Mouse (Mus musculus): Measurements from ENCODE around the gene Unc119. TPM values are rescaled to one million over a fixed set of nuclear protein-coding genes. Genes with fewer than 3 reads are reported as not detected.

The Unc119 gene
- polyA plus RNA-seq, 1 experiment from 2014 or later: 24.1 TPM

DNA sequence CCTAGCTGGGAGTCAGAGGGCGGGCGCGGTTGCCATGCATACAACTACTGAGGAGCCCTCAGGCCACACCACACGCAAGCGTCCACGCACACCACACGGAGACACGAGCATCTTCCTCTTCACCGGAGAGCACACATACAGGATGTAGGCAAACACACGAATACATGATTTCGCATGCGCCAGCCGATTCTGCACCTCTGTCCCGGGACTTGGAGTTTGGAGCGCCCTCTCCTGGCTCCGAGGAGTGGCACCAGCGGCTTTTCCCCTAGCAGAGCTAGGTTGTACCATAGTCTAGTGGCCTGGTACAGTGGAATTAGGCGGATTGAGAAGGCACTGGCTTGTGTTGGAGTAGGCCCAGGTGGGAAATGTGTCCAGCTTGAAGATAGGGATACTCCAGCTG is 54.1 kb downstream of the Unc119 start:
- Histone ChIP-seq H3K9ac (ENCODE audit: low read depth, low read length) (no peak overlapping the region), H3K27me3 (ENCODE audit: control insufficient read depth, insufficient read depth, low read depth, low read length) (no peaks in the 10 kb centered on the region), H3K4me2 (ENCODE audit: low read depth, low read length) (no peak overlapping the region), H3K9me3 (replicated peaks; ENCODE audit: control insufficient read depth, low read length) (no peaks in the 10 kb centered on the region), H3K4me1 (ENCODE audit: control insufficient read depth, low read depth, low read length) (peaks cover 5% of the 10 kb centered on the region), H3K4me3 (ENCODE audit: low read depth, low read length) (no peak overlapping the region), H3K27ac (ENCODE audit: low read length) (no peak overlapping the region), H3K36me3 (ENCODE audit: control insufficient read depth, insufficient read depth) (no peaks in the 10 kb centered on the region)
- 15% methylated on average over 18 of the region's 18 CpGs for WGBS (ENCODE audit: insufficient replicate concordance)
- no peak for ATAC-seq (ENCODE audit: low read depth)

DNA sequence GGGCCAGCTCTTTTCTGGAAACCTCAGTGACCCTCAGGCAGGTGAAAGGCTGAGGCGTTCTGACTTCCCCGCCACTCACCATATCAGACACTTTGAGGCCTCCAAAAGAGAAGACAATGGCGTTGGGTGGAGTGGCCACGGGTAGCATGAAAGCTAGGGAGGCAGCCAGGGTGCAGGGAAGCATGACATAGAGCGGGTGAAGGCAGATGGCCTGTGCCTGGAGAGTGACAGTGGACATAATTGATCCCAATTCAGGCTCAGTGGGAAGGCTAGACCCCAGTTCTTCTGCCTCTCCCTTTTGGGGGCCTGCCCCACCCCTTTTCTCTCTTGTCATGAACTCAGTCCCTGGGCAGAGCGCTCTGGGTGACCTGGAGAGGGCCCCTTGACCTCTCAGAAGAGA is 54.9 kb downstream of the Unc119 start:
- no peak for ATAC-seq (ENCODE audit: low read depth)
- 68% methylated on average over 6 of the region's 6 CpGs for WGBS (ENCODE audit: insufficient replicate concordance)
- peaks cover 5% of the 10 kb centered on the region for H3K4me1 ChIP-seq (ENCODE audit: control insufficient read depth, low read depth, low read length)

More for the DNA sequence above, 54.9 kb downstream of the Unc119 start:
- H3K36me3 ChIP-seq (ENCODE audit: control insufficient read depth, insufficient read depth): no peaks in the 10 kb centered on the region
- H3K9me3 ChIP-seq (replicated peaks; ENCODE audit: control insufficient read depth, low read length): no peaks in the 10 kb centered on the region
- H3K4me3 ChIP-seq (ENCODE audit: low read depth, low read length): no peak overlapping the region
- no peak overlapping the region for H3K27ac ChIP-seq (ENCODE audit: low read length)
- no peak overlapping the region for H3K9ac ChIP-seq (ENCODE audit: low read depth, low read length)
- H3K27me3 ChIP-seq (ENCODE audit: control insufficient read depth, insufficient read depth, low read depth, low read length): no peaks in the 10 kb centered on the region
- no peak overlapping the region for H3K4me2 ChIP-seq (ENCODE audit: low read depth, low read length)

Other genes with a start within 250 kb of the Unc119 start
- 3.4 and 4.9 TPM in 2 replicates for gene Fam222b, start 248.8 kb upstream of the Unc119 start, polyA plus RNA-seq (2015; fragmentation: Nextera tagmentation; extraction: Ambion mirVana)
- 25.4 and 28.6 TPM in 2 replicates for gene Traf4, start 177.9 kb upstream of the Unc119 start, polyA plus RNA-seq (2015; fragmentation: Nextera tagmentation; extraction: Ambion mirVana)
- 10.2 and 10.4 TPM in 2 replicates for gene Nek8, start 166.8 kb upstream of the Unc119 start, polyA plus RNA-seq (2015; fragmentation: Nextera tagmentation; extraction: Ambion mirVana)
- gene Tlcd1, start 166.8 kb upstream of the Unc119 start, polyA plus RNA-seq (2015; fragmentation: Nextera tagmentation; extraction: Ambion mirVana): 39.9 and 40.3 TPM in 2 replicates
- gene Rpl23a, start 159.9 kb upstream of the Unc119 start, polyA plus RNA-seq (2015; fragmentation: Nextera tagmentation; extraction: Ambion mirVana): 609 and 714 TPM in 2 replicates
- 11.8 and 16.2 TPM in 2 replicates for gene Rab34, start 155.1 kb upstream of the Unc119 start, polyA plus RNA-seq (2015; fragmentation: Nextera tagmentation; extraction: Ambion mirVana)
- gene Proca1, start 150.1 kb upstream of the Unc119 start, polyA plus RNA-seq (2015; fragmentation: Nextera tagmentation; extraction: Ambion mirVana): 0.36 and 0.44 TPM in 2 replicates
- 30.5 and 31.6 TPM in 2 replicates for gene Sdf2, start 97.7 kb upstream of the Unc119 start, polyA plus RNA-seq (2015; fragmentation: Nextera tagmentation; extraction: Ambion mirVana)
- gene Supt6, start 97.5 kb upstream of the Unc119 start, polyA plus RNA-seq (2015; fragmentation: Nextera tagmentation; extraction: Ambion mirVana): 9.9 and 10.3 TPM in 2 replicates
- 23.7 and 24.7 TPM in 2 replicates for gene 2610507B11Rik, start 81.7 kb upstream of the Unc119 start, polyA plus RNA-seq (2015; fragmentation: Nextera tagmentation; extraction: Ambion mirVana)
- gene BC030499, start 52.6 kb upstream of the Unc119 start, polyA plus RNA-seq (2015; fragmentation: Nextera tagmentation; extraction: Ambion mirVana): 0.06 and 0.13 TPM in 2 replicates
- 33.0 and 33.7 TPM in 2 replicates for gene Spag5, start 42.0 kb upstream of the Unc119 start, polyA plus RNA-seq (2015; fragmentation: Nextera tagmentation; extraction: Ambion mirVana)
- gene Aldoc, start 20.5 kb upstream of the Unc119 start, polyA plus RNA-seq (2015; fragmentation: Nextera tagmentation; extraction: Ambion mirVana): 15.0 and 19.6 TPM in 2 replicates
- gene Pigs, start 15.1 kb upstream of the Unc119 start, polyA plus RNA-seq (2015; fragmentation: Nextera tagmentation; extraction: Ambion mirVana): 31.2 and 36.0 TPM in 2 replicates
- gene Foxn1, start 43.1 kb downstream of the Unc119 start, polyA plus RNA-seq (2015; fragmentation: Nextera tagmentation; extraction: Ambion mirVana): not detected in 2 replicates
- gene Slc13a2, start 78.7 kb downstream of the Unc119 start, polyA plus RNA-seq (2015; fragmentation: Nextera tagmentation; extraction: Ambion mirVana): 0.04 and 0.07 TPM in 2 replicates
- gene Slc46a1, start 122.2 kb downstream of the Unc119 start, polyA plus RNA-seq (2015; fragmentation: Nextera tagmentation; extraction: Ambion mirVana): 7.3 and 8.7 TPM in 2 replicates
- 0.12 and 0.14 TPM in 2 replicates for gene Sarm1, start 154.3 kb downstream of the Unc119 start, polyA plus RNA-seq (2015; fragmentation: Nextera tagmentation; extraction: Ambion mirVana)
- gene Vtn, start 155.6 kb downstream of the Unc119 start, polyA plus RNA-seq (2015; fragmentation: Nextera tagmentation; extraction: Ambion mirVana): 977 and 1,120 TPM in 2 replicates
- 0.25 and 0.26 TPM in 2 replicates for gene Sebox, start 160.0 kb downstream of the Unc119 start, polyA plus RNA-seq (2015; fragmentation: Nextera tagmentation; extraction: Ambion mirVana)
- 17.0 and 17.2 TPM in 2 replicates for gene Tmem199, start 168.7 kb downstream of the Unc119 start, polyA plus RNA-seq (2015; fragmentation: Nextera tagmentation; extraction: Ambion mirVana)
- gene Poldip2, start 168.7 kb downstream of the Unc119 start, polyA plus RNA-seq (2015; fragmentation: Nextera tagmentation; extraction: Ambion mirVana): 62.5 and 63.6 TPM in 2 replicates
- 15.1 and 16.9 TPM in 2 replicates for gene Tnfaip1, start 192.8 kb downstream of the Unc119 start, polyA plus RNA-seq (2015; fragmentation: Nextera tagmentation; extraction: Ambion mirVana)
- 61.2 and 61.4 TPM in 2 replicates for gene Ift20, start 192.9 kb downstream of the Unc119 start, polyA plus RNA-seq (2015; fragmentation: Nextera tagmentation; extraction: Ambion mirVana)
- 101 and 110 TPM in 2 replicates for gene Tmem97, start 207.3 kb downstream of the Unc119 start, polyA plus RNA-seq (2015; fragmentation: Nextera tagmentation; extraction: Ambion mirVana)

Measured in liver, embryonic 16.5 days (tissue).